Mouse (Mus musculus) common myeloid progenitor, adult 5-6 weeks (primary cell): ENCODE data around the gene Plscr1. TPM values are rescaled to one million over a fixed set of nuclear protein-coding genes. Genes with fewer than 3 reads are reported as not detected.

Source experiments
- ATAC-seq: replicated peaks from 2 replicates; pipeline ENCODE4 v1.8.0; 2016; ENCODE audit warnings: low read depth, mild to moderate bottlenecking, moderate TSS enrichment, inconsistent platforms; ENCODE audit not compliant: poor library complexity, severe bottlenecking
- total RNA-seq: library from RNA; stranded (forward); fragments of 200-1000, 187-1606 nt; gene quantifications from 2 replicates; pipeline ENCODE4 v1.2.3, GENCODE M21; 2017

The Plscr1 gene
- total RNA-seq = 35.0 and 68.7 TPM in 2 replicates

DNA sequence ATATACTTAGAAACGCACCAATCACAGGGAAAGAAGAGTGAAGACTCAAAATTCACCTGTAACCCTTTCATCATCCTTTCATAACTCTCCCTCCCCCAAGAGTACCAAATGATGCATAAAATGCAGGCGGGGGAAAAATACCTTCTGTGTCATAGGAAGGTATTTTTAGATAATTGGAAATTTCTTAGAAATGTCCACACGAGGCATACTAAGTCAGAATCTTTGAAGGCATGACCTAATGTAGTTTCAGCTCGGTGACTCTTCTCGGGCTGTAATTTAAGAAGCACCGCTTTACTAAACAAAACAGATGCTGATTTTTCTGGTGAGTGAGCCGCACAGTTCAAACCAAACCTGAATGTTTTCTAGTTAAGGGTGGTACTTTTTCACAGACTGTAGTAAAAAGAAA, at the start of gene Plscr1:
TSS of gene Plscr1 (plus strand) at position 304 of the 406 bp plus-strand sequence.
- ATAC-seq = no peak

DNA sequence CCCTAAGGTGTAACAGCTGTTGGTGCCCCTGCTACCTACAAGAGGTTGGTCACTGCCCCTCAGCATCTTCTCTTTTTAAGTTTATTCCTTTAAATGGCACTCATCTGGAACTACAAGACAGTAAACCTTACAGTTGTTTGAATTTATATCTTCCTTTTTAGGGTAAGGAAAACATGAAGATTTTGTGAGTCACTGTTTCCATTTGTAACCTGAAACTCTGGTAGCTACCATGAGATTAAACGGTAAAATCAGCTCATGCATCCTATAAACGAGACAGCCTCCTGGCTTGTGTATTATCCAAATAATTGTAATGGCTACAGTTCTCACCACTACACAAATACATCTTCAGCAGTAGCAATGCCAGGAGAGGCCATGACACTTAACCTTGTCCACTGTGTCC, 45.2 kb upstream of the Plscr1 start:
- no peak for ATAC-seq

DNA sequence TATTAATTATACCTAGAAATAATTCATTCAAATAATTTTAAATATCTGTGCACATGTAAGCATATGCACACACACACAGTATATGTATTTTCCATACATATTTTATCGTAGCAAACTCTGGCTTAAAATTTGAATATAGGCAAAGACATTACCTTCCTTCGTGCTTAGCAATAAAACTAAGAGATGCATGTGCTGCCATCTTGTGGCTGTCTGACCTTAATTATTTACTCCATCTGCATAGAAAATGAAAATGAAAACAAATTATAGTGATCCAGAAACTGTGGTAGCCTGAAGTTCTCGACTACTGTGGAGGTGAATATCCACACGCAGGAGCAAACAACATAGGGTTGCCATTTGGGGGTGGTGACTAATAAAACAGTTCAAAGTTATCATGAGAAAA, 42.2 kb upstream of the Plscr1 start:
- ATAC-seq = peak; percentile 94

DNA sequence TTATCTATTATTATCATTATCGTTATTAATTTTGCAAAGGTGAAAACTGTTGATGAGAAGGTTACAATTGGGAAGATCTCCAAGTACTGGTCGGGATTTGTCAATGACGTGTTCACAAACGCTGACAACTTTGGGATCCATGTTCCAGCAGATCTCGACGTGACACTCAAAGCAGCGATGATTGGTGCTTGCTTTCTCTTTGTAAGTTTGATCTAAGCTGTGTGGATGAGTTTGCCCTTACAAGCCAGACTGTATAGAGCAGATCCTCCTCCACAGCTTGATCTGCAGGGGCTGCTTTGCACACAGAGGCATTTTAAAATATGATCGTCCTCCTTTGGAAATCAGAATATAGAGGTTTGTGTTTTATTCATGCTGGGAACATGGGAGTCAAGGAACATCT, 41.8 kb upstream of the Plscr1 start:
- ATAC-seq = no peak; the same call in 1 of the 2 replicates

DNA sequence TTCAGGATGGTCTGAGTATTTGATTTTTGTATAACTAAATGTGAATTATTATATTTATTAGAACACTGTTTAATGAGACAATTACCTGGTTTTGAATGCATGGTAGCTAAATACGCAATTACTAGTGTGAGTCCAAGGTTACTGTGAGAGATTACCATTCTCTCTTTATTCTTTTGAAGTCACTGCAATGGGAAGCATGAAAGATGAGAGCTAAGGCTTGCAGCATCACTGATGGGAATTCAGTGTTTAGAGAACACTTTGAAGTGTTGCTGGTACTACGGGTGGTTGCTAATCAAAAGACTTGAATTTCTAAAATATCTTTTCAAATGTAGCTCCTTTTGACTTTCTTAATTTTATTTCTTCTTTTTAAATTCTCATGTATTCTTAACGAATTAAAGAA, 39.7 kb upstream of the Plscr1 start:
- ATAC-seq = no peak

DNA sequence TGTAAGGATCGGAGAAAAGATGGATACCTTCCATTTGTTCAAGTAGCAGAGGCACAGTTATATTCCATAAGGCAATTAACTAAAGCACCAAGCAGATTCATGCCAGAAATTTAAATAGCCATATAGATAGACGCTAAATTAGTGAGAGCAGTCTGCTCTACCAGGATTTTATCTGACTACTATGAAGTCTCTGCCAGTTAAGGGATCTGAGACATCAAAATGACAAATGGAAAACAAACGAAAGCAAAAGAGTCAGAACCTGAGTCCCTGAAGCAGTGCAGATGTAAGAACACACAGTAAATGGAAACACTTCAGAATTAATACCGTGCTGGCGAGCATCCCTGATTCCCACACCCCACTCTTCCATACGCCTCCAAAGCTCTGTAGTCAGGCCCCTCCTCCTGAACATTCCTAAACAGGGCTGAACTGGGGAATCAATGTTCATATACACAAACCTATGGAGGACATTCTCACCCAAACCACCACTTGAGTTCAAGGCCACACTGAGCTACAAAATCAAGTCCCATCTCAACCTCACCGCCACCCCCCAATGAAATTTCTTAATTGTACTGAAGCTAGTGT, 39.1 kb upstream of the Plscr1 start:
- ATAC-seq = no peak

DNA sequence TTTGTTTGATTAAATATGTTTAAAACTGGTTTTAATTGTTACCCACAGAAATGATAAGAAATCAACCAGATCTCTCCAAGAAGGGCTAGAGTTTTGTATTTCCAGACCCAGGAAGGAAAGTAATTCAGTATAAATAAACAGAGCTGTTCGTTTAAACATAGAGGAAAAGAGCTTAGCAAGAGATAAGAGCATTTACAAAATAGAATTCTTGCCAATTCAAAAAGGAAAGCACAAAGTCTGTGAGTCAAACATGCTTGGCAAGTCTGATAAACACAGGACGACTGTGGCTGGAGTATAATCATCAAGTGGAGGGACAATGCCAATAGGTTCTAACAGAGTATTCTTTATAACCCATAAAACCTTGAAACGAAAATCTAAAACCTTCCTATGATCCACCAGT, 38.5 kb upstream of the Plscr1 start:
- 0 out of 2 replicates have a peak, but pooled peaks have one; percentile 17 for ATAC-seq

DNA sequence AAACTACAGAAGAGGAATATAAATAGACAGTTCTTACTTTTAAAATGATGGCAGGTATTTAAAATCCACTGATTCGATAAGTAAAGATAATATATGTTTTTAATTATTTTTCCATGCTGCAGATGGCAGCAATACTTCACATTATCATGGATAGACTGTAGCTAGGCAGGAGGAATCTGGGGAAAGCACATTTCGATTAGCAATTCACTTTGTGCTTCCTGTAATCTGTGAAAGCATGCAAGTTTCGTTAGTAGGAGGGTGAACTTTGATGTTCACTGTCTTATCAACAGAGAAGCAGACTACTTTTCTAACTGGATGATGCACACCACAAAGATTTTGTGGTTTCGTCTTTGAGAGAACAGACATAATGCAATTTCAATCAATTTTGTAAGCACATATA, 32.1 kb upstream of the Plscr1 start:
- ATAC-seq = peak; percentile 94

DNA sequence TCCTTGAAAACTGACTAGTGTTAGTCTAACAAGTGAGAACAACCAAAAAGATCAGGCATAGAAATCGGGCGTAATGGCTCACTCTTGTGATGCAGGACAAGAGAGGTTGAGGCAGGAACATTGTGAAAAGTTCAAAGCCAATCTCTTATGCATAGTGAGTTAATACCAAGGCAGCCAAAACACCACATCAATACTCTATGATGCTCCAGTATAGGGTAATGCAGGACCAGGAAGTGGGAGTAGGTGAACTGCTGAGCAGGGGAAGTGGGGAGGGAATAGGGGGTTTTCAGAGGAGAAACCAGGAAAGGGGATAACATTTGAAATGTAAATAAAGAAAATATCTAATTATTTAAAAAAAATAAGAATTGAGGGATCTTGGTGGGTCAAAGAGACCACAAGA, 31.7 kb upstream of the Plscr1 start:
- peak; percentile 30 for ATAC-seq

DNA sequence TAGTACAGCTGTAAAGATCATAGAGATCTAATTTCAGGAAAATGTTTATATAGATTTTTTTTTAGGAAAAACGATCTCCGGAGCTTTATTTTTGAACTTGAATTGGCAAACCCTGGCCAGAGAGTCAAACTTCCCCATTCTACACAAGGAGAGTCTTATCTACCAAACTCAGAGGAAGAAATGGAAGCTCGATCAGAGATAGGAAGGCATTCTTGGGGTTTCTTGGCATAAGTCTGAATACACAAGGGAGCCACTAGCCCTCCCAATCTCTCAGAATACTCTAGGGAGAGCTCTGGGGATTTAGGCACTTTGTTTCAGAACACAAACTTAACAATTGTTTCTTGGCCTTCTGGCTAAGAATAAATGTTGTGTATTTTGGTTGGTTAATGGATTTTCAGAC, 29.4 kb upstream of the Plscr1 start:
- peak; percentile 65 for ATAC-seq

DNA sequence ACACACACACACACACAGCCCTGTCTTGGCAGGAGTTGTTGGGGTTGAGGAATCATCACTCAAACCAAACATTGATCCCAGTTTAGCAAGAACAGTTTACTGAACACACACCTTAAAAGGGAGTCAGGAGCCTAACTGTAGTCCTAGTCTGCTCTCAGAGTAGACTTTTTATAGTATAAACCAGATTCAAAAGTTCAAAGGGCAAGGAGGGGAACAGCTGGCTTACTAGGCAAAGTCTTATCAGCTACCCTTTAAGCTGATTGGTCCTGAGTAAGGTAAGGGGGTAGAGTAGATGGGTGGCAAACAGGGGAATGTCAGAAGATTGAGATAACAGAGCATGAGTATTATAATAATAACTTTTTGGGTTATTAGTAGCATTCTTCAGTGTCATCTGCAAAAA, 28.1 kb upstream of the Plscr1 start:
- ATAC-seq = no peak

DNA sequence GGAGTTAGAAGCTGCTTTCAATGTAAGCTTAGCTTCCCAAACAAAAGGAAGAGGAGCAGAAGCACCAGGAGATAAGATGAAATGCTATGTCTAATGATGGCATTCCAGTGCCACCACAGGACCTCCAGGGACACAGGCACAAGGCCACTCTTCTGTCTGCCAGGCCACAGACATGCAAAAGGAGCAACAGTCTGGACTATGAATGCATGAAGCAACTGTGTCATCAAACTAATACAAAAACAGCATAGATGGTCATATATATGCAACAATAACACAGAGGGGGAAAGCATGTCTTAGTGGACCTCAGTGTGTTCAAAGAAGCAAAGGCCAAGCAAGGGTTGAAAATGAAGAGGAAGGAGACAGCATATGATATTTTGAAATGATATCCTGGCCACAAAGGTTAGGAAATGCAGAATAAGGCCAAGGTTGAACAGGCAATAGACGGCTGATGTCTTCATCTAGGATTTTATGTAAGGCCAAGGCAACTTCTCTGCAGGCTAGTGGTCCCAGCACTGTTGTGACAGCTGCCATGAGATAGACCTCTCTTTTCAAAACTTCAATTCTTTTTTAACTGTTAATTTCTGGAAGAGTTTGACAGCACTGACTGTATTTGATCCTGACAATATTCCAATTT, 24.8 kb upstream of the Plscr1 start:
- ATAC-seq = no peak

DNA sequence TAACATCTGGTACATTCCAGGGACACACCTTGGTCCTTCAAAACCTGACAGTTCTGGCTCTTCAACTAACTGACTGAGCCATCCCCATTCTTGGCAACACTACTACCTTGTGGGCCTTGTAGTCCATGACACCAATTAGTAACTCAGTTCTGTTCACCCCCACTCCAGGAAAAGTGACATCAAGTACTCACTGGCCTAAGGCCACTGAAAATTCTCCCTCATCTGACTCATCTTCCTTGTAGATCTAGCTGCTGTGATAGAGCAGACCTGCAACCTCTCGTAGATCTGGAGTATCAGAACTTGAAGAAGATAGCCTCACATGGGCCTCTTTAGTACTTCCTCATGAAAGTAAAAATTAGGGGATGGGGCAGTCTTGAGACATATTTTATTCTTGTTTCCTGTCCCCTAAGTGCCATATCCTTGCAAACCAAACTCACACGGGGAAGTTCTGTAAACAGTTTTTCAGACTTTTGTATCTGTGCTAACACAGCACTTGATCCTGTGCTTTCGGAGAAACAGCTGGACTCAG, 23.4 kb upstream of the Plscr1 start:
- ATAC-seq = peak; percentile 38

DNA sequence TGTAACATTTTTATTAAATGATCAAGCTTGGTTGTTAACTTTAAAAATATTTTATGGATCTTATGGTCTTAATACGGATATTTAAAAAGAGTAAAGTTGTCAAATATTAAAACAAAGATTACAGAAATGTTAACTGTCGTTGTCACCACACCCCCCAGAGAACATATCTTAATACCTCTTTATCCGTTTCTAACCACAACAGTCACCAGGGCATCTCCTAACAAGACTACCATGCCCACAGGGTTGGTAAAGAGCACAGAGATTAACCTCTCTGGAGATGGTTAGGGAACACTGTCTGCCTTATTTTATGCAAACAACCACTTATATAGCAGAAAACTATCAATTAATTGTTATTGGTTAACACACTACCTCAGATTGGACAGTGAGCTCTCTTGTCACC, 22.8 kb upstream of the Plscr1 start:
- ATAC-seq = peak; percentile 79

DNA sequence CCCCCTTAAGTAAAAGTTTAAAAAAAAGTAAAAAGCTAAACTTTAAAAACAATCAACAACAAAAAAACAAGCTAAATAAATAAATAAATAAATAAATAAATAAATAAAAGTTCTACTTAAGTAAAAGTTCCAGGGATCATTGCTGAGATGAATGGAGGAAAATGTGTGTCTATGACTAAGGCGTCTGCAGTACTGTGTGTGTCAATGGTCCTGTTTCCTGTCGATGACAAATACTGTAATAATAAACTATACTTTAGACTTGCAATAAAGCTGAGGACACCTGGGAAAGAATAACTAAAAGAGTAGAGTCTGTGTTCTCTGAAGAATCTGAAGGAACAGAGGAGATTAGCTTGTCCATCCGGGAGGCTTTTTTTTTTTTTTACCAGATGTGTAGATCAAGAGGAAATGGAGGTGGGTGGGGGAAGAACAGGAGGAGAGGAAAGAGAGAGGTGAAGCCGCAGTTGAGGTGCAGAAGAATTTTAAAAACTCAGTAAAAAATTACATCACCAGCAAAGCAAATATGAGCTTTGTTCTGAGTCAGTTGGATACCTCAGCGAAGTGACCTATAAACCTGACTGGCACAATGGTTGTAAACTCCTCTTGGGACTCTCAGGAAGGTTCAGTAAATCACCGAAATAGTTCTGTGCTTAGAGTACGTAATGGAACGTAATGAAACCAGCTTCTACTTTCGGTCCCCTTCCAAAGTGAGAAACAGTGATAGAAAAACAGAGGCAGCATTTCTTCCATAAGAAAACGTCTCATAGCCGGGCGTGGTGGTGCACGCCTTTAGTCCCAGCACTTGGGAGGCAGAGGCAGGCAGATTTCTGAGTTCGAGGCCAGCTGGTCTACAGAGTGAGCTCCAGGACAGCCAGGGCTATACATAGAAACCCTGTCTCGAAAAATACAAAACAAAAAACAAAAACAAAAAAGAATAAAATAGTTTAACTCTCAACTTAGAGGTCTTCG, 20.4 kb upstream of the Plscr1 start:
- ATAC-seq = no peak

DNA sequence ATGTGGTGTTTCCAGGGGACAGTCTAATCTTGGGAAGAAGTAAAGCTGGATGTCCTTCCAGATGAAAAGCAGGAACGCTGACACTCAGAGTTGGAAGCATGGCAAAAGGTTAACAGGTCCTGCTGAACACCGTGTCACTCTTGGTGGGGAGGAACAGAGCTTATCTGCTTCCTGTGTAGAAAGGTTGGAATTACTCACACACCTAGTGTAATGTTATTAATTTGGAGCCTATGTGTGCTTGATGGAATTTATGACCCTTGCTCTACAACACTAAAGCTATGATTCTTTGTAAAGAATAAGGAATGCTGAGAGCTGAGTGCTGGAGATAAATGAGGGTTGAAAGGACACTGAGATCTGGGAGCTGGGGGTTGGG, 19.7 kb upstream of the Plscr1 start:
- no peak for ATAC-seq

DNA sequence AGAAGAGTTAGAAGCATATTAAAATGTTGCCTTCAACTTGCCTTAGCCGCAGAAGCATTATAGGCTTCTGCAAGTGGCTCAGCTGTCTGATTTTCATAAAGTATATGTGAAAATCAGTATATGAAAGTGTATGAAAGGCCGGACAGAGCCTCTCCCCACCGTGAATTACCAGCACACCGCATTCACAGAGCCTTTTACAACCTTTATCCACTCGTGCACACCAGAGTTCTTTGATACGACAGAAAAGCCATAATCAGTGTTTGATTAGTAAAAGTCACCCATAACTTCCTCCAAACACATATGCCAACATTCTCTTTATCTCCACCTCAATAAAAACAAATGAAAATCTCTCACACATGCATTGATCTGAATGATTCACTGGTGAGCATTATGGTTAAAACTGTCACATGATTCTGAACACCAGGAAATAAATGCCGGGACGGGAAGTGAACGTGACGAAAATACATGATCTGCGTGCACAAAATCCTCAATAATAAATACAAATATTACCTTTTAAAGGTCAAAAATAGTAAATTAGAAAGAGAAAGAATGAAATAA, 14.6 kb upstream of the Plscr1 start:
- ATAC-seq = no peak

DNA sequence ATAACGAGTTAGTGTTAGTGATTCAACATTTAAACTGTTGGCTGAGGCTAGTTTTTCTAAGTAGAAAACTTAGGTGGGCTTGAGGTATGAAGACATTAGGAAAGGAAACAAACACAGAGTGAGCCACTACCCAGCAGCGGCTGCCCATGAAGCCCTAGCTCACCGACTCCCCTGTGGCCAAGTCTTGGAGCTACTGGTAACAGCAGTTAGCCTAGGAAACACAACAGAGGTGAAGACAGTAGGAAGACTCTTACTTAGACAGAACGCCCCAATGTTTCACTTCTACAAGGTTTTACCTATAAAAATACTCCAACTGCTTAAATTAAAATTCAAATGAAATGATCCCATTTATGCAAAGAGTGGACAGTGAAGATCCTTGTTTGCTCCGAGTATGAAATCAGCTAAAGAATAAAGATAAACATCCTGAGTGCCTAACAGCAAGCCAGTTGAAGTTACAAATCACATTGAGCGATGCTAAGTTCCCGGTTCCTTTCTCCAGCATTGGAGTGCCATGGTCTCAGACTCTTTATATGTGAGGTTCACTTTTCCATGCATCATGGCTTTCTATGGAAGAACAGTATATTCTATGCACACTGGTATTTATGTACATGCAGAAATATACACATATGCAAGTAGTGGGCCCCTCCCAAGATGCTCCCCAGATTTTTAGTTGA, 640 bp upstream of the Plscr1 start:
- no peak for ATAC-seq

DNA sequence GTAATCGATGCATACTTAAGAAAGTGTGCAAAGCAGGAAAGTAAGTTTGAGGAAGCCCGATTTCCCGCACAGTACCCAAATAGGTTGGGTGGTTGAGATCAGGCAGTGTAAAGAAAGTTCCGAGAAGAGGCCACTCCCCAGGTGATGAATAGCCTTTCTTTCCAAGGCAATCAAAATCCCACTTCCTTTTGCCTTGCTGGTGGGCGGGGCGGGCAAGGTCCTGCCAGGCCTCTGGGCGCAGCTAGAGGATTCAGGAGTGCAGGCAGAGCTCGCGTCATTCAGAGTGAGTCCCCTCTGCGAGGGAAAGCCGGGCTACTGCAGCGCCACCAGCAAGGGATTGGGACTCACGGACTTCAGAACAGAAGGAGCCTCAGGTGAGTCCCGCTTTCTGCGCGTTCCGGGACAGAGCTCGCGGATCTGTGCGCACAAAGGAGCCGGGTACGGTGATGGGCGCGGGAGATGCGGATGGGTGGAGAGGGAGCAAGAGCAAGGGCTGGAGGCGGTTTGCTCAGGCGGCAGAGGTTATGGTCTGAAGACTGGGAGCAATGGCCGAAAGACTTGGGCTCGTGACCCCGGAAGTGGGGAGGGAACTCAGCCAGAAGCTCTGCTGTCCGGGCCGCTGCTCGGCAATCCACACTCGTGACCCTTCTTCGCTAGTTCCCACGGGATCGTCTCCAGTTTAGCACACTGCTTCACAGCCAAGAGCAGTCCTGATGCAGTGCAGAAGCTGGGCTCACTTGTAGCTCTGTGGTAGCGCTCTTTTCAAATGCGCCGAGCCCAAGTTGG, 630 bp downstream of the Plscr1 start:
- ATAC-seq = peak; percentile 83
